Mouse (Mus musculus): ENCODE data around the gene E130309D02Rik. TPM values are rescaled to one million over a fixed set of nuclear protein-coding genes. Genes with fewer than 3 reads are reported as not detected.

E130309D02Rik gene
- 24.0 TPM in 2 replicates for polyA plus RNA-seq (2015; fragmentation: Nextera tagmentation; extraction: Ambion mirVana)

- peak; percentile 87 for ATAC-seq (replicated peaks; ENCODE audit: extremely low read depth, insufficient read depth, low FRiP score)
- H3K4me1 ChIP-seq (ENCODE audit: control insufficient read depth, insufficient read depth, low read length) = peaks cover 16% of the 10 kb centered on the region
- H3K27ac ChIP-seq (ENCODE audit: low read length) = peak within 1 kb of the TSS; percentile 88
- no peaks in the 10 kb centered on the region for H3K9me3 ChIP-seq (replicated peaks; ENCODE audit: control insufficient read depth, low read length)
- H3K4me3 ChIP-seq (ENCODE audit: low read length) = peak within 1 kb of the TSS; percentile 73
- peak within 1 kb of the TSS; percentile 87 for H3K9ac ChIP-seq (ENCODE audit: low read length)
- no peaks in the 10 kb centered on the region for H3K27me3 ChIP-seq (ENCODE audit: control insufficient read depth, insufficient read depth, low read length)
- peaks cover 41% of the 10 kb centered on the region for H3K36me3 ChIP-seq (ENCODE audit: control insufficient read depth, insufficient read depth)
- peak within 1 kb of the TSS; percentile 78 for H3K4me2 ChIP-seq (ENCODE audit: low read depth, low read length)
- under 1% methylated on average over 93 of the region's 101 CpGs for WGBS
Observed at GRCm38 (mm10) chr5:143314730-143315513, at the start of gene E130309D02Rik. TSS of gene E130309D02Rik (minus strand) at chr5:143315360.

- H3K27me3 ChIP-seq (ENCODE audit: control insufficient read depth, insufficient read depth, low read length) = peaks cover 40% of the 10 kb centered on the region
- no peak overlapping the region for H3K27ac ChIP-seq (ENCODE audit: low read length)
- peaks cover 11% of the 10 kb centered on the region for H3K4me1 ChIP-seq (ENCODE audit: control insufficient read depth, insufficient read depth, low read length)
Observed at GRCm38 (mm10) chr5:143363678-143364615, 48.8 kb upstream of the E130309D02Rik start.

GRCm38 (mm10) chr5:143361428-143361827, 46.3 kb upstream of the E130309D02Rik start:
- no peak for ATAC-seq (replicated peaks; ENCODE audit: extremely low read depth, insufficient read depth, low FRiP score)
- no peak overlapping the region for H3K4me2 ChIP-seq (ENCODE audit: low read depth, low read length)
- no peaks in the 10 kb centered on the region for H3K9me3 ChIP-seq (replicated peaks; ENCODE audit: control insufficient read depth, low read length)
- H3K4me3 ChIP-seq (ENCODE audit: low read length) = no peak overlapping the region
- H3K27ac ChIP-seq (ENCODE audit: low read length) = no peak overlapping the region
- H3K27me3 ChIP-seq (ENCODE audit: control insufficient read depth, insufficient read depth, low read length) = peaks cover 48% of the 10 kb centered on the region
- H3K36me3 ChIP-seq (ENCODE audit: control insufficient read depth, insufficient read depth) = no peaks in the 10 kb centered on the region
- peaks cover 14% of the 10 kb centered on the region for H3K4me1 ChIP-seq (ENCODE audit: control insufficient read depth, insufficient read depth, low read length)
- WGBS = 62% methylated on average over 7 of the region's 7 CpGs
- no peak overlapping the region for H3K9ac ChIP-seq (ENCODE audit: low read length)

More at GRCm38 (mm10) chr5:143363678-143364615, 48.8 kb upstream of the E130309D02Rik start:
- H3K36me3 ChIP-seq (ENCODE audit: control insufficient read depth, insufficient read depth) = no peaks in the 10 kb centered on the region
- peak; percentile 49 for ATAC-seq (replicated peaks; ENCODE audit: extremely low read depth, insufficient read depth, low FRiP score)
- H3K4me2 ChIP-seq (ENCODE audit: low read depth, low read length) = peak overlapping the region; percentile 98
- H3K4me3 ChIP-seq (ENCODE audit: low read length) = peak overlapping the region; percentile 53
- H3K9me3 ChIP-seq (replicated peaks; ENCODE audit: control insufficient read depth, low read length) = no peaks in the 10 kb centered on the region
- peak overlapping the region; percentile 71 for H3K9ac ChIP-seq (ENCODE audit: low read length)
- under 1% methylated on average over 47 of the region's 47 CpGs for WGBS

- WGBS = 57% methylated on average over 5 of the region's 5 CpGs
- Histone ChIP-seq H3K4me3 (ENCODE audit: low read length) (no peak overlapping the region), H3K4me1 (ENCODE audit: control insufficient read depth, insufficient read depth, low read length) (peaks cover 14% of the 10 kb centered on the region), H3K9ac (ENCODE audit: low read length) (no peak overlapping the region), H3K27ac (ENCODE audit: low read length) (no peak overlapping the region), H3K27me3 (ENCODE audit: control insufficient read depth, insufficient read depth, low read length) (peaks cover 41% of the 10 kb centered on the region), H3K9me3 (replicated peaks; ENCODE audit: control insufficient read depth, low read length) (no peaks in the 10 kb centered on the region), H3K4me2 (ENCODE audit: low read depth, low read length) (no peak overlapping the region), H3K36me3 (ENCODE audit: control insufficient read depth, insufficient read depth) (no peaks in the 10 kb centered on the region)
- ATAC-seq (replicated peaks; ENCODE audit: extremely low read depth, insufficient read depth, low FRiP score) = no peak
Observed at GRCm38 (mm10) chr5:143360000-143360399, 44.8 kb upstream of the E130309D02Rik start.

- H3K9ac ChIP-seq (ENCODE audit: low read length) = no peak overlapping the region
- H3K27me3 ChIP-seq (ENCODE audit: control insufficient read depth, insufficient read depth, low read length) = peaks cover 33% of the 10 kb centered on the region
- H3K9me3 ChIP-seq (replicated peaks; ENCODE audit: control insufficient read depth, low read length) = no peaks in the 10 kb centered on the region; the same call in 1 of the 2 replicates
- ATAC-seq (replicated peaks; ENCODE audit: extremely low read depth, insufficient read depth, low FRiP score) = no peak
- no peak overlapping the region for H3K4me2 ChIP-seq (ENCODE audit: low read depth, low read length)
- no peak overlapping the region for H3K27ac ChIP-seq (ENCODE audit: low read length)
- no peak overlapping the region for H3K4me3 ChIP-seq (ENCODE audit: low read length)
- H3K36me3 ChIP-seq (ENCODE audit: control insufficient read depth, insufficient read depth) = no peaks in the 10 kb centered on the region
- 28% methylated on average over 7 of the region's 7 CpGs for WGBS
- H3K4me1 ChIP-seq (ENCODE audit: control insufficient read depth, insufficient read depth, low read length) = peaks cover 9% of the 10 kb centered on the region
Observed at GRCm38 (mm10) chr5:143359263-143359662, 44.1 kb upstream of the E130309D02Rik start.

GRCm38 (mm10) chr5:143357564-143357963, 42.4 kb upstream of the E130309D02Rik start:
- peaks cover 3% of the 10 kb centered on the region; the same call in 1 of the 2 replicates for H3K9me3 ChIP-seq (replicated peaks; ENCODE audit: control insufficient read depth, low read length)
- WGBS = 5% methylated on average over 28 of the region's 28 CpGs
- no peak overlapping the region for H3K27ac ChIP-seq (ENCODE audit: low read length)
- H3K27me3 ChIP-seq (ENCODE audit: control insufficient read depth, insufficient read depth, low read length) = peaks cover 22% of the 10 kb centered on the region
- no peak overlapping the region for H3K9ac ChIP-seq (ENCODE audit: low read length)
- H3K36me3 ChIP-seq (ENCODE audit: control insufficient read depth, insufficient read depth) = no peaks in the 10 kb centered on the region
- H3K4me1 ChIP-seq (ENCODE audit: control insufficient read depth, insufficient read depth, low read length) = peaks cover 4% of the 10 kb centered on the region; the same call in 1 of the 2 replicates
- H3K4me3 ChIP-seq (ENCODE audit: low read length) = peak overlapping the region; percentile 26
- ATAC-seq (replicated peaks; ENCODE audit: extremely low read depth, insufficient read depth, low FRiP score) = no peak
- peak overlapping the region; percentile 39; the same call in 1 of the 2 replicates for H3K4me2 ChIP-seq (ENCODE audit: low read depth, low read length)

- Histone ChIP-seq H3K4me1 (ENCODE audit: control insufficient read depth, insufficient read depth, low read length) (peaks cover 4% of the 10 kb centered on the region; the same call in 1 of the 2 replicates), H3K36me3 (ENCODE audit: control insufficient read depth, insufficient read depth) (no peaks in the 10 kb centered on the region), H3K4me2 (ENCODE audit: low read depth, low read length) (peak within 1 kb of the TSS; percentile 39; the same call in 1 of the 2 replicates), H3K9ac (ENCODE audit: low read length) (no peak within 1 kb of the TSS), H3K9me3 (replicated peaks; ENCODE audit: control insufficient read depth, low read length) (peaks cover 3% of the 10 kb centered on the region; the same call in 1 of the 2 replicates), H3K27ac (ENCODE audit: low read length) (no peak within 1 kb of the TSS), H3K27me3 (ENCODE audit: control insufficient read depth, insufficient read depth, low read length) (peaks cover 21% of the 10 kb centered on the region), H3K4me3 (ENCODE audit: low read length) (peak within 1 kb of the TSS; percentile 26)
- WGBS = 16% methylated on average over 17 of the region's 17 CpGs
- no peak for ATAC-seq (replicated peaks; ENCODE audit: extremely low read depth, insufficient read depth, low FRiP score)
Observed at GRCm38 (mm10) chr5:143356686-143357388, 41.7 kb upstream of the E130309D02Rik start, which contains the start of gene Grid2ip. TSS of gene Grid2ip (plus strand) at chr5:143357338.

- peaks cover 4% of the 10 kb centered on the region; the same call in 1 of the 2 replicates for H3K4me1 ChIP-seq (ENCODE audit: control insufficient read depth, insufficient read depth, low read length)
- peaks cover 21% of the 10 kb centered on the region for H3K27me3 ChIP-seq (ENCODE audit: control insufficient read depth, insufficient read depth, low read length)
- H3K36me3 ChIP-seq (ENCODE audit: control insufficient read depth, insufficient read depth) = no peaks in the 10 kb centered on the region
- no peak overlapping the region for H3K4me2 ChIP-seq (ENCODE audit: low read depth, low read length)
- ATAC-seq (replicated peaks; ENCODE audit: extremely low read depth, insufficient read depth, low FRiP score) = no peak
- H3K9me3 ChIP-seq (replicated peaks; ENCODE audit: control insufficient read depth, low read length) = peaks cover 4% of the 10 kb centered on the region
- no peak overlapping the region for H3K27ac ChIP-seq (ENCODE audit: low read length)
- WGBS = 31% methylated on average over 5 of the region's 5 CpGs
- H3K9ac ChIP-seq (ENCODE audit: low read length) = no peak overlapping the region
- H3K4me3 ChIP-seq (ENCODE audit: low read length) = no peak overlapping the region
Observed at GRCm38 (mm10) chr5:143356017-143356416, 40.9 kb upstream of the E130309D02Rik start.

Data from heart, embryonic 16.5 days (tissue).